Mouse (Mus musculus) forebrain, postnatal 0 days (tissue): Measurements from ENCODE around the gene Vstm2a. TPM values are rescaled to one million over a fixed set of nuclear protein-coding genes. Genes with fewer than 3 reads are reported as not detected.

Source experiments
- ATAC-seq: fragments of 200-750 bp; cut with Nextera tagmentation; 2 replicates; pipeline ENCODE4 v1.8.0; 2017; ENCODE audit warnings: mild to moderate bottlenecking, moderate library complexity
- DNase-seq: peaks from one replicate; pipeline ENCODE4 v3.0.0-alpha.2; 2015
- H3K27ac ChIP-seq: fragments of 300-500 bp; sonication (generic); 2 replicates; pipeline ENCODE4 v1.5.1; 2014; ENCODE audit warnings: low read depth, mild to moderate bottlenecking, antibody characterized with exemption, low read length, moderate library complexity, mixed read lengths
- H3K27me3 ChIP-seq: fragments of 300-500 bp; sonication (generic); 2 replicates; pipeline ENCODE4 v1.6.1; 2014; ENCODE audit warnings: mild to moderate bottlenecking, low read length, mixed read lengths; ENCODE audit not compliant: insufficient read depth
- H3K36me3 ChIP-seq: fragments of 300-500 bp; sonication (generic); 2 replicates; pipeline ENCODE4 v1.6.1; 2014; ENCODE audit warnings: mild to moderate bottlenecking, moderate library complexity; ENCODE audit not compliant: insufficient read depth
- H3K4me1 ChIP-seq: fragments of 300-500 bp; sonication (generic); 2 replicates; pipeline ENCODE4 v1.6.1; 2014; ENCODE audit warnings: antibody characterized with exemption; ENCODE audit not compliant: insufficient read depth
- H3K4me2 ChIP-seq: fragments of 300-500 bp; sonication (generic); 2 replicates; pipeline ENCODE4 v1.6.1; 2014; ENCODE audit warnings: low read depth, mild to moderate bottlenecking, moderate library complexity
- H3K4me3 ChIP-seq: fragments of 300-500 bp; sonication (generic); 2 replicates; pipeline ENCODE4 v1.5.1; 2014; ENCODE audit warnings: low read depth, low read length, mixed read lengths
- H3K9ac ChIP-seq: fragments of 300-500 bp; sonication (generic); 2 replicates; pipeline ENCODE4 v1.6.1; 2014; ENCODE audit warnings: mild to moderate bottlenecking
- H3K9me3 ChIP-seq: fragments of 300-500 bp; sonication (generic); 2 replicates; pipeline ENCODE4 v1.6.1; 2016; ENCODE audit warnings: low read length
- CTCF ChIP-seq: sonication (generic); IDR thresholded peaks from 2 replicates; pipeline ENCODE4 v1.5.1; 2016; ENCODE audit warnings: antibody characterized with exemption, control low read depth, low read depth
- WGBS: fragments of 180-500 bp; shearing (Covaris S2); extraction: QIAGEN DNeasy Blood & Tissue Kit; methylation state at CpG from one replicate; pipeline ENCODE4 v1.1.7; 2014; 5-methylcytosine and 5-hydroxymethylcytosine counted together
- polyA plus RNA-seq: library from polyadenylated mRNA; unstranded; fragments of >200 nt; fragmentation: Nextera tagmentation; extraction: Ambion mirVana; gene quantifications from 2 replicates; pipeline ENCODE4 v1.2.1, GENCODE M21; 2015
- total RNA-seq: library from RNA; depleted of rRNA; stranded (reverse); fragments of >200 nt; gene quantifications from 2 replicates; pipeline ENCODE4 v1.2.3, GENCODE M21; 2014

The Vstm2a gene
- total and polyA plus RNA-seq, 2 experiments from 2014 or later: 110 to 153 TPM

DNA sequence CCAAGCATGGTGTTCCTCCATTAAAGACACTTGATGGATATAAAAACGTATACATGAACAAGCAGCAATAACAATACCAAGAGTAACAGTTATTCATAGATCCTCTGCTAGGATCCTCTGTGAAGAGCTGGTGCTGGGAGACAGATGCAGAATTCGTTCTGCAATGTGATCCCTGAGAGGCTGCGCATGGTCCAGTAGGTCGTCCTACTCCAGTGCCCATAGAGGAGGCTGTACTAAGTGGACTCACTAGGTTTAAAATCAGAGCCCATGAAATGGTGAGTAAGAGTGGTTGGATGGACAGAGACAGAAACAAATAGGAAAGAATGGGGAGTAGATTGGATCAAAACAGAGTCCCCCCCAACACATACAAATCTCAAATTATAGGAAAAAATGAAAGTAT is 35.4 kb downstream of the Vstm2a start:
- Histone ChIP-seq H3K9me3 (no peaks in the 10 kb centered on the region), H3K36me3 (no peaks in the 10 kb centered on the region), H3K4me2 (no peak overlapping the region), H3K4me3 (no peak overlapping the region), H3K27me3 (no peaks in the 10 kb centered on the region), H3K9ac (no peak overlapping the region), H3K27ac (no peak overlapping the region), H3K4me1 (no peaks in the 10 kb centered on the region)
- ATAC-seq (no peak), DNase-seq (no peak)
- no peak for TF ChIP-seq CTCF
- WGBS: 90% methylated on average over 4 of the region's 4 CpGs

DNA sequence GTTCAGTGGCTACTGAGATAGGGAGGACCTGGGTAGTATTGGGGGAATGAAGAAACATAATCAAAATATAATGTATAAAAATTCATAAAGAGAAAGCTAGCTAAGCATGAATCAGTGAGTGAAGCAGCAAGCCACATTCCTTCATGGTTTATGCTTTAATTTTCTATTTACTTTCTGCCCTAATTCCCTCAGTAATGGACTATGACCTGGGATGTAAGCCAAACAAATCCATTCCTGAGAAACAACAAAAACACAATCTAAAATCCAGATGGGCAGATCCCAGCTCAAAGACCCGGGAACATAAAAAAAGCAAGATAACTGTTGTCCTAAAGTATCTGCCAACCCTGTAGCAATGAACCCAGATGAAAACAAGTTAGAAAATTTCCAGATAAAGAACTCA is 39.0 kb downstream of the Vstm2a start:
- no peaks in the 10 kb centered on the region for H3K27me3 ChIP-seq
- H3K36me3 ChIP-seq: no peaks in the 10 kb centered on the region
- no peak overlapping the region for H3K9ac ChIP-seq
- no peaks in the 10 kb centered on the region for H3K9me3 ChIP-seq
- no peak for TF ChIP-seq CTCF
- ATAC-seq: no peak
- no peak overlapping the region for H3K4me3 ChIP-seq
- DNase-seq: no peak
- H3K4me1 ChIP-seq: no peaks in the 10 kb centered on the region; the same call in 1 of the 2 replicates
- 56% methylated on average over 1 of the region's 1 CpGs for WGBS
- H3K27ac ChIP-seq: no peak overlapping the region
- no peak overlapping the region for H3K4me2 ChIP-seq

DNA sequence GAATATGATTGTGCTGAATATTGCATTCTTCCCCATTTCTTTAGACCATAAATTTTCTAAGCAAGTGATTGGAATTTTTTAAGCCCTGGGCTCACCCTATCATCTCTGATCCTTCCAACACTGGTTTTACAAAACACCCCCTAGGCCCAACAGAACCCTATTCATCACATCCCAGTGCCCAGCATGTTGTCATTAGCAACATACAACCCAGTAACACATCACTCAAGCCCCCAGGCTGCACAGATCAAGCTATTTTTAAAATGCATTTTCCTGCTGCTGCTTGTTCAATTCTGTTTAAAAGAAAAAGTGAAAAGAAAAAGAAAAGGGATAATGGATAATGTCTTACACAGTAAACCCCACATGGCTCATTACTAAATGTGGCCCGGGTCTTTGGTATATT is 42.0 kb downstream of the Vstm2a start:
- Histone ChIP-seq H3K9ac (no peak overlapping the region), H3K27ac (no peak overlapping the region), H3K36me3 (no peaks in the 10 kb centered on the region), H3K27me3 (no peaks in the 10 kb centered on the region), H3K9me3 (no peaks in the 10 kb centered on the region), H3K4me1 (no peaks in the 10 kb centered on the region; the same call in 1 of the 2 replicates), H3K4me2 (no peak overlapping the region), H3K4me3 (no peak overlapping the region)
- ATAC-seq (peak; percentile 40; the same call in 1 of the 2 replicates), DNase-seq (no peak)
- TF ChIP-seq CTCF: no peak
- WGBS: 9% methylated on average over 1 of the region's 1 CpGs

DNA sequence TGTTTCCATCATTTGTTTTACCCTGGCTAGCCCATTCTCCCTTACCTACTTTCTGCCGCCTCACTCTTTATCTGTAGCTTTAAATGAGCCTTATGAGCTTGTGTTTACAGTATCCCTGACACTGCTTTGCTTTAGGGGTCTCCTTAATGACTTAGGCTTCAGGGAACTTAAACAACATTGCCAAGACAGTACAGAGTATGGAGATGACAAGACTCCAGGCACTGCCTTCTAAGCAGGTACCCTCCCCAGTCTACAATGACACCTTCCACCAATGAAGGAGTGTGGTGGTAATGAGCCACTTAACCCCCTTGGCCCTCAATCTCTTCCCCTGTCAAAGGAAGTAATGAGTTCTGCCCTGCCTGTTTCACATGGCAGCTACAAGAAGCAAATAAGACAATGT is 42.4 kb downstream of the Vstm2a start:
- no peak overlapping the region for H3K4me3 ChIP-seq
- no peaks in the 10 kb centered on the region for H3K9me3 ChIP-seq
- peak; percentile 5 for DNase-seq
- H3K4me2 ChIP-seq: no peak overlapping the region
- H3K27me3 ChIP-seq: no peaks in the 10 kb centered on the region
- 22% methylated on average over 1 of the region's 1 CpGs for WGBS
- H3K4me1 ChIP-seq: no peaks in the 10 kb centered on the region; the same call in 1 of the 2 replicates
- ATAC-seq: peak; percentile 29; the same call in 1 of the 2 replicates
- H3K36me3 ChIP-seq: no peaks in the 10 kb centered on the region
- TF ChIP-seq CTCF: no peak
- H3K27ac ChIP-seq: no peak overlapping the region
- no peak overlapping the region for H3K9ac ChIP-seq

DNA sequence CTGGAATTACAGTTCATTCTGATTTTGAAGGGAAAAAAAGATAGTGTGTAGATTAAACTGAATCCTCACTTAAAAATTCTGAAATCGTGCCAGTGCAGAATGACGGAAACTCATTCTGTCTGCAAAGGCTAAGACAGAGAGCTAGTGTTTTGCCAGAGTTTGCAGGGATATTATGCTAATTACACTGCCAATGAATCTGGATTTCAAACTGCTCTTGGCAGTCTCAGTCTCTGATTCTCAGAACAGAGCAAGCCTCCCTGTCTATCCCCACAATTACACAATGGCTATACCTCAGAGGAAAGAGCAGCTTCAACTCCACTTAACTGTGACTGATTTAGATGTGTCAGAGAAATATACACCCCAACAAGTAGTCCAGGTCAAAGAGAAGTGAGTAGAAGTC is 43.2 kb downstream of the Vstm2a start:
- Histone ChIP-seq H3K9me3 (no peaks in the 10 kb centered on the region), H3K36me3 (no peaks in the 10 kb centered on the region), H3K9ac (no peak overlapping the region), H3K27me3 (no peaks in the 10 kb centered on the region), H3K4me1 (no peaks in the 10 kb centered on the region; the same call in 1 of the 2 replicates), H3K4me2 (no peak overlapping the region), H3K4me3 (no peak overlapping the region), H3K27ac (peak overlapping the region; percentile 40)
- TF ChIP-seq CTCF: no peak
- DNase-seq: peak; percentile 58
- peak; percentile 84 for ATAC-seq
- 14% methylated on average over 2 of the region's 2 CpGs for WGBS

DNA sequence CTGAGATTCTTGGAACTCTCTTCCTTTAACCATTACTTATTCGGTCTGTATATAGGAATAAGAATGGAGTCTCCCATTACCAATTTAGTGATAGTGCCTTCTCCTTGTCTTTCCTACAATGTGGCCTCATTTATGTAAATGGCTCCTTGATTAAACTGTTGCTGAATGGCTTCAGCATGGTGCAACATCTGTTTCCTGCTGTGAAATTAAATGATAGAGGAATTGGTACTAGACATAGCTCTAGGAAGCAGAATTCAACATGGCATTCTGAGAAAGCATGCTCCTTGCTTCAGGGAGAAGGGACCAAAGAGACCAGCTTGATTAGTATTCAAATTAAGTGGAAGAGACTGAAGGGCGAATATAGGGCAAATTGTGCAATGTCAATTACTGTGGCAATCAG is 57.6 kb downstream of the Vstm2a start:
- Histone ChIP-seq H3K4me3 (no peak overlapping the region), H3K4me1 (no peaks in the 10 kb centered on the region), H3K36me3 (no peaks in the 10 kb centered on the region), H3K27ac (no peak overlapping the region), H3K4me2 (no peak overlapping the region), H3K9ac (no peak overlapping the region), H3K27me3 (no peaks in the 10 kb centered on the region), H3K9me3 (no peaks in the 10 kb centered on the region)
- 61% methylated on average over 2 of the region's 2 CpGs for WGBS
- ATAC-seq (no peak; the same call in 1 of the 2 replicates), DNase-seq (no peak)
- no peak for TF ChIP-seq CTCF

DNA sequence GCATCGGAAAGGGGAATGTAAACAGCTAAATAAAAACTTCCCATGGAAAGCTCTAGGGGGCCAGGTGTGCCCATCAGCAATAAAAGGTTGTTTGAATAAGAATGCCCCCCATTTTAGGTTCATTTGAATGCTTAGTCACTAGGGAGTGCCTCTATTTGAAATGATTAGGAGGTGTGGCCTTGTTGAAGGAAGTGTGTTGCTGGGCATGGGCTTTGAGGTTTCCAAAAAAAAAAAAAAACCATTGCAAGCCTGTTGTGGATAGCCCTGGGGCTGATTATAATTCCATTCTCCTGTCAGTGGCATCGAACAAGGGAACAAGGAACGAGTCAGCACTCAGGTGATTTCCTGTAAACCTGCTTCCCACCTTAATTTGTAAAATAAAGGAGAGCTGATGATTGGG is 87.7 kb downstream of the Vstm2a start:
- Histone ChIP-seq H3K4me1 (no peaks in the 10 kb centered on the region), H3K27ac (no peak overlapping the region), H3K9ac (no peak overlapping the region), H3K27me3 (no peaks in the 10 kb centered on the region), H3K36me3 (no peaks in the 10 kb centered on the region), H3K4me3 (no peak overlapping the region), H3K4me2 (no peak overlapping the region), H3K9me3 (no peaks in the 10 kb centered on the region)
- no peak for ATAC-seq
- 59% methylated on average over 3 of the region's 3 CpGs for WGBS
- no peak for TF ChIP-seq CTCF
- DNase-seq: no peak
